Mouse (Mus musculus) limb, embryonic 15.5 days (tissue): ENCODE results near the gene Chpf2. TPM values are rescaled to one million over a fixed set of nuclear protein-coding genes. Genes with fewer than 3 reads are reported as not detected.

ENCODE experiments used
- ATAC-seq: fragments of 200-750 bp; cut with Nextera tagmentation; 2 replicates; pipeline ENCODE4 v1.8.0; 2017; ENCODE audit warnings: low read depth, moderate TSS enrichment; ENCODE audit not compliant: insufficient number of reproducible peaks, low FRiP score, low TSS enrichment
- H3K27ac ChIP-seq: fragments of 300-500 bp; sonication (generic); 2 replicates; pipeline ENCODE4 v1.5.1; 2015; ENCODE audit warnings: moderate library complexity, mild to moderate bottlenecking, inconsistent platforms
- H3K27me3 ChIP-seq: fragments of 300-500 bp; sonication (generic); 2 replicates; pipeline ENCODE4 v1.6.1; 2015; ENCODE audit warnings: inconsistent platforms
- H3K36me3 ChIP-seq: fragments of 300-500 bp; sonication (generic); 2 replicates; pipeline ENCODE4 v1.6.1; 2015; ENCODE audit warnings: inconsistent platforms
- H3K4me1 ChIP-seq: fragments of 300-500 bp; sonication (generic); 2 replicates; pipeline ENCODE4 v1.6.1; 2015; ENCODE audit warnings: inconsistent platforms
- H3K4me2 ChIP-seq: fragments of 300-500 bp; sonication (generic); 2 replicates; pipeline ENCODE4 v1.6.1; 2015; ENCODE audit warnings: mild to moderate bottlenecking, inconsistent platforms
- H3K4me3 ChIP-seq: fragments of 300-500 bp; sonication (generic); 2 replicates; pipeline ENCODE4 v1.5.1; 2015; ENCODE audit warnings: mild to moderate bottlenecking, inconsistent platforms
- H3K9ac ChIP-seq: fragments of 300-500 bp; sonication (generic); 2 replicates; pipeline ENCODE4 v1.6.1; 2015; ENCODE audit warnings: inconsistent platforms
- H3K9me3 ChIP-seq: fragments of 300-500 bp; sonication (generic); 2 replicates; pipeline ENCODE4 v1.6.1; 2016; ENCODE audit warnings: inconsistent platforms
- WGBS: fragments of 180-500 bp; shearing (Covaris S2); methylation state at CpG from one replicate; pipeline ENCODE4 v1.1.7; 2015; 5-methylcytosine and 5-hydroxymethylcytosine counted together
- polyA plus RNA-seq: library from polyadenylated mRNA; unstranded; fragments of >200 nt; fragmentation: Nextera tagmentation; extraction: Ambion mirVana; gene quantifications from 2 replicates; pipeline ENCODE4 v1.2.1, GENCODE M21; 2015

The Chpf2 gene
- polyA plus RNA-seq, 1 experiment from 2014 or later: 37.7 TPM

GRCm38 (mm10) chr5:24601071-24601835 lies 14.7 kb downstream of the Chpf2 start:
- WGBS: under 1% methylated on average over 33 of the region's 33 CpGs
- 0 out of 2 replicates have a peak, but pooled peaks have one; percentile 20 for ATAC-seq

DNA sequence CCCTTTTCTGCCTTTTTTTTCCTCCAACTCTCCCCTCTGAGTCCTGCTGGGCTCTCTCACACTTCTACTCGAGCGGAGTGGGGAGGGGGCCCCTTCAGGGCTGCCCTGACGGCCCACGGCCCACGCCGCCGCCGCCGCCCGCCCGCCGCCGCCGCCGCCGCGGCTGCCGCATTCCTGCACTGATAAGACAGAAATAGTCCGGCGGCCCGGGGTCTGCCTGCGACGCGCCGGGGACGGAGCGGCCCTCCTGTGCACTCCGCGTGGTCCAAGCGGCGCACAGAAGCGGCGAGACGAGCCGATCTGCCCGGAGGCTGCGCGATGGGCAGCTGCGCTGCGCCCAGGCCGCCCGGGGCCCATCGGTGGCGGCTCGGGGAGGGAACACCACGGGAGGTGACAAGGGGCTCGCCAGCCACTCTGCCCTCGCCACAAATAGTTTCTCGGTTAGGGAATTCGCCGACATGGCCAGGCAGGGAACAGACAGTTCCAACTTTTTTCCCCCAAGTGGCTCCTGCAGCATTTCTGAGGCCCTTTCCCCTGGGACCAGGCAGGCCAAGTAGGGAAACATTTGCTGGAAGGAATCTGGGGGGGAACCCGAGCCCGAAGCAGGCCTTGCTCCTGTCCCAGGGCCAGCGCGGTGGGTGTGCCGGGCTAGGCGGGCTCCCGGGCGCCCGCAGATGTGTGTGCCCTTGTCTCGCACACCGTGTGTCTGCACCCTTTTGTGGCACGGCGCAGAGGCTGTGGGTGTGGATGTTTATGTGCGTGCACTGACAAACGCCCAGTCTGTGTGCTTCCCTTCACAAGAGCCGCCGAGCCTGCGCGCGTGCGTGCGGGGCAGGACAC lies 15.6 kb downstream of the Chpf2 start:
- peak; percentile 42; the same call in 1 of the 2 replicates for ATAC-seq
- Histone ChIP-seq H3K9me3 (no peaks in the 10 kb centered on the region), H3K27me3 (no peaks in the 10 kb centered on the region), H3K9ac (peak overlapping the region; percentile 74), H3K27ac (peak overlapping the region; percentile 100), H3K36me3 (no peaks in the 10 kb centered on the region), H3K4me1 (peaks cover 78% of the 10 kb centered on the region), H3K4me3 (peak overlapping the region; percentile 71), H3K4me2 (peak overlapping the region; percentile 84)
- WGBS: under 1% methylated on average over 64 of the region's 73 CpGs

More at GRCm38 (mm10) chr5:24601071-24601835, 14.7 kb downstream of the Chpf2 start:
- peak overlapping the region; percentile 71 for H3K4me3 ChIP-seq
- peak overlapping the region; percentile 74 for H3K9ac ChIP-seq
- H3K36me3 ChIP-seq: no peaks in the 10 kb centered on the region
- peak overlapping the region; percentile 100 for H3K27ac ChIP-seq
- peak overlapping the region; percentile 84 for H3K4me2 ChIP-seq
- no peaks in the 10 kb centered on the region for H3K27me3 ChIP-seq
- no peaks in the 10 kb centered on the region for H3K9me3 ChIP-seq
- H3K4me1 ChIP-seq: peaks cover 80% of the 10 kb centered on the region

- ATAC-seq: peak; percentile 57
- H3K36me3 ChIP-seq: no peaks in the 10 kb centered on the region
- no peaks in the 10 kb centered on the region for H3K27me3 ChIP-seq
- H3K4me2 ChIP-seq: peak overlapping the region; percentile 84
- peaks cover 74% of the 10 kb centered on the region for H3K4me1 ChIP-seq
- peak overlapping the region; percentile 100 for H3K27ac ChIP-seq
- H3K4me3 ChIP-seq: peak overlapping the region; percentile 71
- no peaks in the 10 kb centered on the region for H3K9me3 ChIP-seq
- WGBS: 2% methylated on average over 16 of the region's 16 CpGs
- peak overlapping the region; percentile 74 for H3K9ac ChIP-seq
Measured at GRCm38 (mm10) chr5:24602751-24603343, 16.3 kb downstream of the Chpf2 start.

GRCm38 (mm10) chr5:24603431-24604010 lies 17.0 kb downstream of the Chpf2 start:
- Histone ChIP-seq H3K27me3 (no peaks in the 10 kb centered on the region), H3K4me2 (peak overlapping the region; percentile 84), H3K9ac (no peak overlapping the region), H3K4me1 (peaks cover 67% of the 10 kb centered on the region), H3K36me3 (no peaks in the 10 kb centered on the region), H3K9me3 (no peaks in the 10 kb centered on the region), H3K27ac (peak overlapping the region; percentile 100), H3K4me3 (peak overlapping the region; percentile 76; the same call in 1 of the 2 replicates)
- WGBS: 58% methylated on average over 8 of the region's 8 CpGs
- no peak for ATAC-seq

DNA sequence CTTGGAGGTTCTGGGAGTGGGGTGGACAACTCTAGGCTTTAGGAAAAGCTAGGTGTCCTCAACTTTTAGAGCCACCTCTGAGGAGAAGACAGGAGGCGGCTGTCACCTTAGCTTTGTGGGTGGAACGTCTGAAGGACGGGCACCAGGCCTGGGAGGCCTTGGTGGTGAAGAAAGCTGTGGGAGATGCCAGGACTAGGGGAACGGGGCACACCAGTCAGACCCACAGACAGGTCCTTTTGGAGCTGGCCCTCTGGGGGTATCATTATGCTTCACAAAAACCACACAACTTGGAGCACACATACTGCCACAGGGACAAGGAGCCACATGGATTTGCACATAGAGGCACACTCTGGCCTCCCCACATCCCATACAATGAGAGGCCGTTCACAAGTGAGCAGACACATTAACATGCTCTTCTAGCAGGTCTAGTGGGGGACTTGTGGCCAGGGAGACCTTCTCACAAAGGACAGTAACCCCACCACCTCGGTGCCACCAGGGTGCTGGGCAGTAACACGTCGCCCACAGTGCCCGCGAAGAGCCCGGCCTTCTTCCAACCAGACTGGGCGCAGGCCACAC lies 17.6 kb downstream of the Chpf2 start:
- peak overlapping the region; percentile 57 for H3K4me2 ChIP-seq
- H3K27ac ChIP-seq: peak overlapping the region; percentile 100
- no peaks in the 10 kb centered on the region for H3K27me3 ChIP-seq
- peak overlapping the region; percentile 72 for H3K9ac ChIP-seq
- H3K9me3 ChIP-seq: no peaks in the 10 kb centered on the region
- H3K4me1 ChIP-seq: peaks cover 61% of the 10 kb centered on the region
- WGBS: 13% methylated on average over 12 of the region's 12 CpGs
- H3K4me3 ChIP-seq: peak overlapping the region; percentile 76
- no peaks in the 10 kb centered on the region for H3K36me3 ChIP-seq
- ATAC-seq: no peak

DNA sequence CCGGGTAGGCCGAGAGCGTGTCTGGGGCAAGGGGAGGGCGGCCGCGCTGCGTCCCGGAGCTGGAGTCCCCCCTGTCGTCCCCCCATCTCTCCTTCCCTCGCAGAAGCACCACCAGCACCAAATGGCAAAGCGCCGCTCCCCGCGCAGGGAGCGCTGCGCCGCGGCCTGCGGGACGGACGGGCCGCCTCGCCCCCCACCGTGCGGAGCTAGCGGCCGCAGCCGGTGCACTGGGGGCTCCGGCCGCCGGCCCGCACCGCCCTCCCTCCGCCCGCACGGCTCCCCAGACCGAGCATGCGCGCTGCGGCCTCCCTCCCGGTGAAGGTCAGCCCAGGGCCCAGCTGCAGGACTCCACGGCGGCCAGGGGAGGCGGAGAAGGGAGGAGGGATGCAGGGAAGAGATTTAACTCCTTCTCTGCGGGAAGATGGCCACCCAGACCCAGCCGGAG lies 18.1 kb downstream of the Chpf2 start:
- H3K27me3 ChIP-seq: no peaks in the 10 kb centered on the region
- H3K4me3 ChIP-seq: peak overlapping the region; percentile 76
- peak; percentile 79 for ATAC-seq
- peak overlapping the region; percentile 100 for H3K27ac ChIP-seq
- peak overlapping the region; percentile 57 for H3K4me2 ChIP-seq
- H3K4me1 ChIP-seq: peaks cover 56% of the 10 kb centered on the region
- H3K9ac ChIP-seq: peak overlapping the region; percentile 72
- H3K9me3 ChIP-seq: no peaks in the 10 kb centered on the region
- WGBS: 0% methylated on average over 46 of the region's 46 CpGs
- H3K36me3 ChIP-seq: no peaks in the 10 kb centered on the region

DNA sequence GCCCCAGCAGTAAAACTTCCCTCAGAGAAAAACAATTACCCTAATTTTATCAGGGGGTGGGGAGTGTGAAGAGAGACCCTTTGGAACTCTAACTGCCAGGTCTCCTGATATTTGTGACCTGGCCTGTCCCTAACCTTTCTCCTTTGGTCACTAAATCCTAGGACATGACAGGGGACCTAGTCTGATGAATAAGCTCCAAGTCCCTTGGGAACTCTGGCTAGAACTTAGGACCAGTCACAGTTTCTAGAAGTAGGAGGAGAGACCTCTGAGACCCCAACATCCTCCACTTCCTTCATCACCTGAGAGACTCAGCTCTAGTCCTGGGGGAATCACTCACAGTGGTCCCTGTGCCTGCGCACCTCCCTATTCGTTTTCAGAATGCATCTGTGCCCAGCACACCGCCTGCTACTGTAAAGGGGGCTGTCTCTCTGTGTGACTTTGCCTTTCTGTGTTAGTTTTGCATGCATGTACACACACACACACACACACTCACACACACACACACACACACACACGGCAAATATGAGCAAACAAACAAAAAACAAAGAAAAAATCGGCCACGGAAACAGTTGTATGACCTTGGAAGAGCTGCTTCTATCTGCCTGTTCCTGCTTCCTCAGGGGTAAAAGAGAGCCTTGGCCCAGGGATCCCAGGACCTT lies 18.9 kb downstream of the Chpf2 start:
- Histone ChIP-seq H3K9ac (peak overlapping the region; percentile 72), H3K9me3 (no peaks in the 10 kb centered on the region), H3K36me3 (no peaks in the 10 kb centered on the region), H3K4me2 (peak overlapping the region; percentile 57), H3K27ac (peak overlapping the region; percentile 100), H3K4me1 (peaks cover 51% of the 10 kb centered on the region), H3K27me3 (no peaks in the 10 kb centered on the region), H3K4me3 (peak overlapping the region; percentile 76)
- 8% methylated on average over 6 of the region's 6 CpGs for WGBS
- ATAC-seq: no peak

GRCm38 (mm10) chr5:24605980-24606665 lies 19.6 kb downstream of the Chpf2 start:
- H3K9me3 ChIP-seq: no peaks in the 10 kb centered on the region
- H3K4me2 ChIP-seq: peak overlapping the region; percentile 57
- H3K4me1 ChIP-seq: peaks cover 45% of the 10 kb centered on the region
- peak overlapping the region; percentile 100 for H3K27ac ChIP-seq
- H3K27me3 ChIP-seq: no peaks in the 10 kb centered on the region
- H3K36me3 ChIP-seq: no peaks in the 10 kb centered on the region
- H3K4me3 ChIP-seq: peak overlapping the region; percentile 76; the same call in 1 of the 2 replicates
- ATAC-seq: no peak
- peak overlapping the region; percentile 72; the same call in 1 of the 2 replicates for H3K9ac ChIP-seq
- 27% methylated on average over 14 of the region's 14 CpGs for WGBS

- Histone ChIP-seq H3K4me3 (no peak overlapping the region), H3K27ac (no peak overlapping the region), H3K9me3 (no peaks in the 10 kb centered on the region), H3K27me3 (no peaks in the 10 kb centered on the region), H3K4me2 (no peak overlapping the region), H3K4me1 (peaks cover 32% of the 10 kb centered on the region), H3K36me3 (no peaks in the 10 kb centered on the region), H3K9ac (no peak overlapping the region)
- no peak for ATAC-seq
- 40% methylated on average over 5 of the region's 5 CpGs for WGBS
Measured at GRCm38 (mm10) chr5:24609388-24609787, 22.8 kb downstream of the Chpf2 start.
